Mouse (Mus musculus): ENCODE measurements around the gene Gm4881.
"Not testable (repeated sequence)": the region's sequence is repeated elsewhere in the genome, so short reads cannot be mapped to it uniquely, and the experiment has no call there.

GRCm38 (mm10) chr7:24895749-24896148 is 48.5 kb downstream of the Gm4881 start:
- TF ChIP-seq CTCF (IDR thresholded peaks at IDR 0.05; ENCODE audit: borderline replicate concordance, insufficient read depth, low read depth, low read length); POLR2A (IDR thresholded peaks at IDR 0.05; ENCODE audit: borderline replicate concordance, insufficient read depth, low read length): not testable (repeated sequence)
